Mouse (Mus musculus): ENCODE data around the gene Cfap99. TPM values are rescaled to one million over a fixed set of nuclear protein-coding genes. Genes with fewer than 3 reads are reported as not detected.

Cfap99 gene
- total and polyA plus RNA-seq, 3 experiments = not detected

DNA sequence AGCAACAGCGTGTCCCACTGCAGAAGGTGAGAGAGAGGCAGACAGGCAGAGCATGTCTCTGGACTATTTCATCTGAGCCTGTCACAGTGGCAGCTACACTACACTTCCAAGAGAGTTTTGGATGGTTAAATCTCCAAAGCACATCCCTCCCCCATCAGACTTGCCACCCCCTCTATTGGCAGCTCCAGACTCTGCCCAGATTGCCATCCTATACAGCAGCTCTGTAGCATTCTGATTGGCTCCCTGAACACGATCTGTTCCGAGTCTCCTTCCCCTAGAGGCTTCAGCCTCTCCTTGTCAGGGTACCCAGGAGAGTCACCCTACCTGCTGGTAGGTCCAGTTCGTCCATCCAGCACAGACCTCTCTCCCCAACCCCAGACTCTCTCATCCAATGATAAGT is 9.7 kb downstream of the Cfap99 start:
- Histone ChIP-seq H3K4me3 (ENCODE audit: control insufficient read depth in 1 of 2, insufficient read depth in 1 of 2, low read depth in 2 of 2, low read length in 2 of 2) (no peak overlapping the region), H3K27ac (ENCODE audit: control insufficient read depth, low read depth, low read length) (no peak overlapping the region), H3K4me1 (ENCODE audit: control insufficient read depth in 1 of 2, insufficient read depth in 2 of 2, low read length in 2 of 2) (no peaks in the 10 kb centered on the region), H3K9me3 (replicated peaks; ENCODE audit: insufficient read depth, low read length) (no peaks in the 10 kb centered on the region), H3K27me3 (ENCODE audit: control insufficient read depth in 1 of 2, insufficient read depth in 2 of 2, low read length in 2 of 2) (peaks cover 19 to 25% of the 10 kb centered on the region in 2 experiments), H3K9ac (ENCODE audit: control insufficient read depth, low read depth, low read length, poor library complexity, severe bottlenecking) (no peak overlapping the region), H3K36me3 (ENCODE audit: control insufficient read depth in 1 of 2, insufficient read depth in 2 of 2, low read length in 2 of 2) (no peaks in the 10 kb centered on the region), H3K79me2 (ENCODE audit: control insufficient read depth, insufficient read depth, low read length, poor library complexity) (no peaks in the 10 kb centered on the region)
- DNase-seq (ENCODE audit: low read depth, low spot score) = no peak
- TF ChIP-seq TCF12 (IDR thresholded peaks at IDR 0.05; ENCODE audit: low read depth, low read length) (no peak), RCOR1 (IDR thresholded peaks at IDR 0.05; ENCODE audit: low read depth, low read length) (no peak), ETS1 (IDR thresholded peaks at IDR 0.05; ENCODE audit: low read depth, low read length) (no peak), SMC3 (IDR thresholded peaks at IDR 0.05; ENCODE audit: low read depth, low read length) (no peak), NRF1 (IDR thresholded peaks at IDR 0.05; ENCODE audit: insufficient read depth, low read depth, low read length, poor library complexity, severe bottlenecking) (no peak), ZMIZ1 (IDR thresholded peaks at IDR 0.05; ENCODE audit: low read depth, low read length) (no peak), GABPA (IDR thresholded peaks at IDR 0.05; ENCODE audit: low read depth, low read length) (no peak), EP300 (IDR thresholded peaks at IDR 0.05; ENCODE audit: low read depth in 1 of 2, low read length in 2 of 2) (no peak), UBTF (IDR thresholded peaks at IDR 0.05; ENCODE audit: borderline replicate concordance, insufficient read depth, low read depth, low read length) (no peak), GATA1 (IDR thresholded peaks at IDR 0.05; ENCODE audit: low read depth, low read length) (no peak), USF1 (IDR thresholded peaks at IDR 0.05; ENCODE audit: low read depth, low read length) (no peak), CHD2 (IDR thresholded peaks at IDR 0.05; ENCODE audit: low read length) (no peak), MEF2A (IDR thresholded peaks at IDR 0.05; ENCODE audit: extremely low read depth, insufficient replicate concordance, low read depth, low read length, poor library complexity, severe bottlenecking) (no peak)

DNA sequence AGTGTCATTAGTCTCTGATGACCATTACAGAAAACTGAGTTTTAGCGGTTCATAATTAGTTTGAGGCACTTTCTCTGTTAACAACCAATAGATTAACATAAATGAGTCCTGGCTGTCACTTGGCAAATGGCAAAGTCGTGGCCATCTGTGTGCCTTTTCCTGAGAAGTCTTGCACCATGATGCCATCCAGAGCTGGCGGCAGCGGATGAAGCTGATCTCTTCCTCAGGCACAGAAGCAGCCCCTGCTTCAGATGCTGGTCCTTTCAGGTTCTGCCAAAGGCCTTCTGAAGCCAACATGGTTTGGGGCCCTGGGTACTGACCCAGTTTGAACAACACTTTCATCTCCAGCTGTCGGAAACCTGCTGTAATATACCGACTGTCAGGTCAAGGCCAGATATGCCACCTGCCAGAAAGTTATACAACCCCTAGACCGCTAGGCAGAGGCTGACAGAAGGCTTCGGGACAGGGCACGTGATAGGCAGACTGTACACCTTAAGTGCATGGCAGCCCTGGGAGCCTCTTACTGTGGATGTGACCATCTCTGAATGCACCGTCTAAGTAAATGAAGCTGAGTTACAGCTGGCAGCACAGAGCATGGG is 10.6 kb downstream of the Cfap99 start:
- Histone ChIP-seq H3K36me3 (ENCODE audit: control insufficient read depth in 1 of 2, insufficient read depth in 2 of 2, low read length in 2 of 2) (no peaks in the 10 kb centered on the region), H3K9me3 (replicated peaks; ENCODE audit: insufficient read depth, low read length) (no peaks in the 10 kb centered on the region), H3K4me3 (ENCODE audit: control insufficient read depth in 1 of 2, insufficient read depth in 1 of 2, low read depth in 2 of 2, low read length in 2 of 2) (no peak overlapping the region), H3K27ac (ENCODE audit: control insufficient read depth, low read depth, low read length) (no peak overlapping the region), H3K9ac (ENCODE audit: control insufficient read depth, low read depth, low read length, poor library complexity, severe bottlenecking) (no peak overlapping the region), H3K4me1 (ENCODE audit: control insufficient read depth in 1 of 2, insufficient read depth in 2 of 2, low read length in 2 of 2) (no peaks in the 10 kb centered on the region), H3K27me3 (ENCODE audit: control insufficient read depth in 1 of 2, insufficient read depth in 2 of 2, low read length in 2 of 2) (peaks cover 20 to 33% of the 10 kb centered on the region in 2 experiments), H3K79me2 (ENCODE audit: control insufficient read depth, insufficient read depth, low read length, poor library complexity) (no peaks in the 10 kb centered on the region)
- DNase-seq (ENCODE audit: low read depth, low spot score) = no peak
- TF ChIP-seq MXI1 (IDR thresholded peaks at IDR 0.05; ENCODE audit: low read depth, low read length) = no peak
- no peak for TF ChIP-seq BHLHE40 (IDR thresholded peaks at IDR 0.05; ENCODE audit: borderline replicate concordance, low read depth, low read length)
- TF ChIP-seq POLR2AphosphoS5 (IDR thresholded peaks at IDR 0.05; ENCODE audit: borderline replicate concordance, low read depth, low read length) = no peak
- TF ChIP-seq EP300 (IDR thresholded peaks at IDR 0.05; ENCODE audit: low read depth in 1 of 2, low read length in 2 of 2) = no peak
- TF ChIP-seq ZNF384 (IDR thresholded peaks at IDR 0.05; ENCODE audit: low read depth, low read length) = no peak
- no peak for TF ChIP-seq HCFC1 (IDR thresholded peaks at IDR 0.05; ENCODE audit: low read depth, low read length)
- TF ChIP-seq ETS1 (IDR thresholded peaks at IDR 0.05; ENCODE audit: low read depth, low read length) = no peak
- no peak for TF ChIP-seq TBP (IDR thresholded peaks at IDR 0.05; ENCODE audit: low read depth, low read length)
- TF ChIP-seq NRF1 (IDR thresholded peaks at IDR 0.05; ENCODE audit: insufficient read depth, low read depth, low read length, poor library complexity, severe bottlenecking) = no peak
- no peak for TF ChIP-seq CTCF (IDR thresholded peaks at IDR 0.05 in 2 of 3, conservative IDR thresholded peaks at IDR 0.05 in 1 of 3; ENCODE audit: control insufficient read depth in 1 of 3, insufficient read depth in 1 of 3, low read depth in 2 of 3, low read length in 3 of 3, poor library complexity in 1 of 3, severe bottlenecking in 1 of 3)
- no peak for TF ChIP-seq CHD1 (IDR thresholded peaks at IDR 0.05; ENCODE audit: low read depth, low read length)
- no peak for TF ChIP-seq MAZ (IDR thresholded peaks at IDR 0.05; ENCODE audit: low read depth, low read length)
- no peak for TF ChIP-seq RAD21 (IDR thresholded peaks at IDR 0.05; ENCODE audit: low read depth, low read length)
- no peak for TF ChIP-seq MYC (IDR thresholded peaks at IDR 0.05; ENCODE audit: low read depth, low read length)
- TF ChIP-seq ZC3H11A (IDR thresholded peaks at IDR 0.05; ENCODE audit: low read depth, low read length) = no peak
- no peak for TF ChIP-seq NELFE (IDR thresholded peaks at IDR 0.05; ENCODE audit: low read depth, low read length)
- TF ChIP-seq JUND (IDR thresholded peaks at IDR 0.05; ENCODE audit: low read depth, low read length) = no peak
- TF ChIP-seq USF1 (IDR thresholded peaks at IDR 0.05; ENCODE audit: low read depth, low read length) = no peak
- no peak for TF ChIP-seq POLR2A (IDR thresholded peaks at IDR 0.05; ENCODE audit: control insufficient read depth in 1 of 2, insufficient read depth in 1 of 2, low read depth in 1 of 2, low read length in 2 of 2, poor library complexity in 1 of 2)
- TF ChIP-seq SIN3A (IDR thresholded peaks at IDR 0.05; ENCODE audit: low read length) = no peak
